Mouse (Mus musculus) thymus, adult 2 months (tissue): ENCODE results near the gene Ano1. TPM values are rescaled to one million over a fixed set of nuclear protein-coding genes. Genes with fewer than 3 reads are reported as not detected.

Experiments
- DNase-seq: peaks from one replicate; pipeline ENCODE4 v3.0.0; 2021
- H3K27ac ChIP-seq: fragments of 200-500 bp; 2 replicates; pipeline ENCODE4 v1.5.1; 2012; ENCODE audit warnings: low read length, control low read depth; ENCODE audit not compliant: control insufficient read depth, insufficient read depth
- H3K27me3 ChIP-seq: fragments of 200-500 bp; 2 replicates; pipeline ENCODE4 v1.6.1; 2012; ENCODE audit warnings: mild to moderate bottlenecking, low read length, moderate library complexity, mixed read lengths; ENCODE audit not compliant: control insufficient read depth, insufficient read depth
- H3K36me3 ChIP-seq: fragments of 200-500 bp; 2 replicates; pipeline ENCODE4 v1.6.1; 2012; ENCODE audit warnings: mild to moderate bottlenecking, low read length, moderate library complexity; ENCODE audit not compliant: control insufficient read depth, insufficient read depth
- H3K4me1 ChIP-seq: fragments of 200-500 bp; replicated peaks from 2 replicates; pipeline ENCODE4 v1.6.1; 2012; ENCODE audit warnings: low read length; ENCODE audit not compliant: control insufficient read depth, insufficient read depth
- H3K4me3 ChIP-seq: fragments of 200-500 bp; 2 replicates; pipeline ENCODE4 v1.5.1; 2012; ENCODE audit warnings: mild to moderate bottlenecking, low read length, control low read depth, moderate library complexity; ENCODE audit not compliant: control insufficient read depth, insufficient read depth
- CTCF ChIP-seq: fragments of 200-500 bp; IDR thresholded peaks from 2 replicates; pipeline ENCODE4 v1.5.1; 2012; ENCODE audit warnings: mild to moderate bottlenecking, control low read depth, low read length, moderate library complexity, borderline replicate concordance; ENCODE audit not compliant: control insufficient read depth, poor library complexity, insufficient read depth; ENCODE audit errors: extremely low read depth
- POLR2A ChIP-seq: fragments of 200-500 bp; IDR thresholded peaks from 2 replicates; pipeline ENCODE4 v1.6.1; 2012; ENCODE audit warnings: mild to moderate bottlenecking, low read length, control low read depth, moderate library complexity; ENCODE audit not compliant: control insufficient read depth, poor library complexity, insufficient read depth; ENCODE audit errors: extremely low read depth
- WGBS: fragments of 180-500 bp; shearing (Covaris S2); methylation state at CpG from one replicate; pipeline ENCODE4 v1.1.7; 2018; 5-methylcytosine and 5-hydroxymethylcytosine counted together
- polyA plus RNA-seq: library from polyadenylated mRNA; depleted of rRNA; stranded (reverse); fragments of >200 nt; gene quantifications from 2 replicates; pipeline ENCODE4 v1.2.3, GENCODE M21; 2012

Ano1 gene
- polyA plus RNA-seq, 1 experiment = 3.7 TPM

- H3K27ac ChIP-seq = no peak overlapping the region
- H3K4me3 ChIP-seq = no peak overlapping the region
- no peaks in the 10 kb centered on the region for H3K4me1 ChIP-seq
- H3K27me3 ChIP-seq = no peaks in the 10 kb centered on the region
- no peaks in the 10 kb centered on the region for H3K36me3 ChIP-seq
- DNase-seq = no peak
- WGBS = 52% methylated on average over 1 of the region's 1 CpGs
- TF ChIP-seq CTCF (no peak), POLR2A (no peak)
These were observed 27.5 kb downstream of the Ano1 start for GRCm38 (mm10) chr7:144724283-144724682.

DNA sequence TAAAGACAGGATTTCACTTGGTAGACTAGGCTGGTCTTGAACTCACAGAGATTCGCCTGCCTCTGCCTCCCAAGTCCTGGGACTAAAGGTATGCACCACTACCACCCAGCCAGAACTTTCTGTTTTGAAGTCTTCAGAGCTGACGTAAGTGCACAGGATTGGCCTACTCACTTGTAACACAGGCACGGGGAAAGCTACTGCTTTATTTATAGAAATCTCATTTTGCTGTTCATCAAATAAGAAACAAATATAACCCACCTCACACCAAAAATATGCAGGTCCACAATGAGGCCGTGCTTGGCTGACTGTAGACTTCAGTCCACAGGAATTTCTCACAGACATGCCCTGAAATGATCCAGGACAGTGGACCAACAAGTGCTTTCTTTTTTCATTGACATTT lies 31.8 kb downstream of the Ano1 start:
- Histone ChIP-seq H3K4me1 (no peaks in the 10 kb centered on the region), H3K36me3 (no peaks in the 10 kb centered on the region), H3K27me3 (no peaks in the 10 kb centered on the region), H3K4me3 (no peak overlapping the region), H3K27ac (no peak overlapping the region)
- no peak for TF ChIP-seq CTCF
- no peak for TF ChIP-seq POLR2A
- WGBS = 87% methylated on average over 4 of the region's 4 CpGs
- DNase-seq = no peak

DNA sequence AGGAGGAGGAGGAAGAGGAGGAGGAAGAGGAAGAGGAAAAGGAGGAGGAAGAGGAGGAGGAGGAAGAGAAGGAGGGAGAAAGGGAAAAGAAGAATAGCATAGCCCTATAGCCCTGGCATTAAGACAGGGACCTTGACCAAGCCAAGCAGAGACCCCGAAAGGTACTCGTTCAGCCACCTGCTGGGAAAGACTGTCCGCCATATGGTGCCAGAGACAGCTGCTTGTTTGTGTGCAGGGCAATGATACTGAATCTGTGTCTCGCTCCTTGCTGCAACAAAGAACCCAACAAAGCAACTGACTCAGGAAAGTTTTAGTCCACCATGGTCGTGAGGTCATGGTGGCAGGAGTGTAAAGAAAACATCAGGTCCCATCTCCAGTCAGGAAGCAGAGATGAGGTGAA lies 34.0 kb downstream of the Ano1 start:
- TF ChIP-seq CTCF = no peak
- Histone ChIP-seq H3K4me1 (no peaks in the 10 kb centered on the region), H3K4me3 (no peak overlapping the region), H3K27ac (no peak overlapping the region), H3K36me3 (no peaks in the 10 kb centered on the region), H3K27me3 (no peaks in the 10 kb centered on the region)
- no peak for DNase-seq
- whole genome bisulfite sequencing = 96% methylated on average over 5 of the region's 5 CpGs

DNA sequence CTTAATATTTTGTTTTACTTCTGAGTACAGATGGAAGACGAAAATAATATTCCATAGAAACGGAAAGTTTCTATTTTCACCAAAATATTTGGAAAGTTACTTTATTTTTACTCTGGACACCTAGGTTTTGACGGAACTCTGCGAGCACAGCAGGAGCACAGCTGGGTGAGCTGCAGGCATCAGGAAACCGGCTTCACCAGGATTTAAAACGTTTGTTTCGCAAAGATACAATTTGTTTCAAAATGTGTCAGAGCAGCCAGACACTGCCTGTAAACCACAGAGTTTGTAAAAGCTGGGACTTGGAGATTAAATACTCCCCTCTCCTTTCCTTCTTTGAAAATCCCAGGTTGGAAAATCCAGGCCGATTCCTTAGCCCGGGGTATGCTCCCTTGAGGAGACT lies 53.9 kb downstream of the Ano1 start:
- no peak for DNase-seq
- no peaks in the 10 kb centered on the region for H3K36me3 ChIP-seq
- H3K27ac ChIP-seq = no peak overlapping the region
- 89% methylated on average over 9 of the region's 9 CpGs for WGBS
- H3K4me3 ChIP-seq = no peak overlapping the region
- TF ChIP-seq POLR2A = no peak
- no peak for TF ChIP-seq CTCF
- no peaks in the 10 kb centered on the region for H3K27me3 ChIP-seq
- no peaks in the 10 kb centered on the region for H3K4me1 ChIP-seq

GRCm38 (mm10) chr7:144696764-144697704 lies 54.7 kb downstream of the Ano1 start:
- peak; percentile 63; the same call in 1 of the 2 replicates for TF ChIP-seq CTCF
- no peak for TF ChIP-seq POLR2A
- H3K4me3 ChIP-seq = no peak overlapping the region
- peak; percentile 23 for DNase-seq

DNA sequence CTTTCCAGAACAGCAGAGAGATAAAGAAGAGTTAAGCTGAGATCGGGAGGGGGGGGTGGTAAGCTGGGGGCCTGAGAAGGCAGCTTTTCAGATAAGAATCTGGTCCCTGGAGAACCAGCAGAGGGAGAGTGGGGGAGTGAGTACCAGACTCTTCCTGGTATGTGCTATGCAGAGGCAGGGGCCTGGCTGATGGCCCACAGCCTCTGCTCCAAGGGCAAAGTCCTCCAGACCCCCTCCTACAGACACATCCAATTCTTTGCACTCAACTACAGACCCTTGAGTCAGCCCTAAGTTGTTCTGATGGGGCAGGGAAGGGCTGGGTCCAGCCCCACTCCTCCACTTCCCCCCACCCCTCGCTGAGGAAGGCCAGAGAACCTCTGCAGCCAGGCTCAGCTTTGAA lies 61.9 kb downstream of the Ano1 start:
- WGBS = 64% methylated on average over 2 of the region's 2 CpGs
- Histone ChIP-seq H3K27ac (no peak overlapping the region), H3K36me3 (no peaks in the 10 kb centered on the region), H3K4me3 (no peak overlapping the region), H3K4me1 (no peaks in the 10 kb centered on the region), H3K27me3 (no peaks in the 10 kb centered on the region)
- TF ChIP-seq CTCF (no peak), POLR2A (no peak)
- no peak for DNase-seq

More at GRCm38 (mm10) chr7:144696764-144697704, 54.7 kb downstream of the Ano1 start:
- no peaks in the 10 kb centered on the region for H3K36me3 ChIP-seq
- no peaks in the 10 kb centered on the region for H3K27me3 ChIP-seq
- no peak overlapping the region for H3K27ac ChIP-seq
- WGBS = 66% methylated on average over 7 of the region's 7 CpGs
- H3K4me1 ChIP-seq = no peaks in the 10 kb centered on the region

GRCm38 (mm10) chr7:144689136-144689535 lies 62.6 kb downstream of the Ano1 start:
- H3K4me1 ChIP-seq = no peaks in the 10 kb centered on the region
- no peak for DNase-seq
- TF ChIP-seq CTCF = no peak
- no peak for TF ChIP-seq POLR2A
- WGBS = 90% methylated on average over 7 of the region's 7 CpGs
- H3K27ac ChIP-seq = no peak overlapping the region
- H3K36me3 ChIP-seq = no peaks in the 10 kb centered on the region
- H3K4me3 ChIP-seq = no peak overlapping the region
- no peaks in the 10 kb centered on the region for H3K27me3 ChIP-seq
